Mouse (Mus musculus) brown adipose tissue, adult 24 weeks (tissue): ENCODE data around the gene Peli2. TPM values are rescaled to one million over a fixed set of nuclear protein-coding genes. Genes with fewer than 3 reads are reported as not detected.

Source experiments
- H3K27ac ChIP-seq: fragments of 200-500 bp; replicated peaks from 2 replicates; pipeline ENCODE4 v1.5.1; 2012; ENCODE audit warnings: low read depth, mild to moderate bottlenecking, low read length
- H3K4me1 ChIP-seq: fragments of 200-500 bp; 2 replicates; pipeline ENCODE4 v1.6.1; 2012; ENCODE audit warnings: low read length, mixed read lengths; ENCODE audit not compliant: control insufficient read depth, insufficient read depth, insufficient read length
- H3K4me3 ChIP-seq: fragments of 200-500 bp; 2 replicates; pipeline ENCODE4 v1.5.1; 2012; ENCODE audit warnings: low read depth, mild to moderate bottlenecking, low read length, moderate library complexity; ENCODE audit not compliant: insufficient read depth
- polyA plus RNA-seq: library from polyadenylated mRNA; stranded (reverse); fragments of >200 nt; gene quantifications from 2 replicates; pipeline ENCODE4 v1.2.4, GENCODE M21; 2012; ENCODE audit not compliant: missing spikeins, insufficient read depth, insufficient read length

Gene Peli2
- polyA plus RNA-seq, 1 experiment, result 23.7 TPM

DNA sequence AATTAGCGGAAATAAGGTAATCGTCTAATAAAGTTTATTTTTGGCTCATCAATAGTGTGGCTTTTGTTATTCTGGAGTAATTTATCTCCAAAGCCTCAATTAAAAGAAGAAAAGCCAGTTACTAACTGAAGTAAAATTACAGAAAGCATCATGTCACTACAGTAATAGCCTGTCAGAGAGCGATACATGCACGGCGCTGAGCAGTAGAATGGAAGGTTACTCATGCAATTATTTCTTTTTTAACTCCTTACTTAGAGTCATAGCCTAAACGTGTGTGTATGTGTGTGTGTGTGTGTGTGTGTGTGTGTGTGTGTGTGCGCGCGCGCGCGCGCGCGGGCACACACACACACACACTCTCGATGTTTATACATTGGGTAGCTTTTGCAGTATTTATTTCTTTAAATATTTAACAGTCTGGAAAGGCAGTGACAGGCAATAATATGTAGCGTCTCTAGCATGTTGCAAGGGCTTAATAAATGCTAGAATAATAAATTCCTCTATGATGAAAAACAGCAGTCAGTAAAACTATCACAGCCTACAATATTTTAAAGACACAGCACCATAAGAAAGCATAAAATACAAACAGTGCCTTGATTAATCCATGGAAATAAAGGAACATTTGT, 864 bp upstream of the Peli2 start:
- Histone ChIP-seq H3K27ac (no peak overlapping the region), H3K4me1 (no peaks in the 10 kb centered on the region), H3K4me3 (peak overlapping the region; percentile 36)

DNA sequence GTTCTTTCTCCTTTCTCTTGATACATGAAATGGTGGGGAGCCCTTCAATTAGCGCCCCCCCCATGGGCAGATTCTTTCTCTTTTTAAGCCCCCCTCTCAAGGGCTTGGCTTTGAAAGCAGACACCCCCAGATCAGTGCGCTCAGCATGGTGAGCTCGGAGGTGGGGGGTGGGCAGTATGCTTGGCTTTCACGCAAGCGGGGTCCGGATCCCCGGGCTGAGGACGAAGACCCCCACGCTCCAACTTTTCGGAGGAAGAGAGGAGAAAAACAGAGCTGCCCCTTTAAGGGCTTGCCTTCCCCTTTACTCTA, 226 bp upstream of the Peli2 start:
- peak overlapping the region; percentile 100 for H3K4me3 ChIP-seq
- no peaks in the 10 kb centered on the region for H3K4me1 ChIP-seq
- 0 out of 2 replicates have a peak overlapping the region, but pooled peaks have one; percentile 41 for H3K27ac ChIP-seq

DNA sequence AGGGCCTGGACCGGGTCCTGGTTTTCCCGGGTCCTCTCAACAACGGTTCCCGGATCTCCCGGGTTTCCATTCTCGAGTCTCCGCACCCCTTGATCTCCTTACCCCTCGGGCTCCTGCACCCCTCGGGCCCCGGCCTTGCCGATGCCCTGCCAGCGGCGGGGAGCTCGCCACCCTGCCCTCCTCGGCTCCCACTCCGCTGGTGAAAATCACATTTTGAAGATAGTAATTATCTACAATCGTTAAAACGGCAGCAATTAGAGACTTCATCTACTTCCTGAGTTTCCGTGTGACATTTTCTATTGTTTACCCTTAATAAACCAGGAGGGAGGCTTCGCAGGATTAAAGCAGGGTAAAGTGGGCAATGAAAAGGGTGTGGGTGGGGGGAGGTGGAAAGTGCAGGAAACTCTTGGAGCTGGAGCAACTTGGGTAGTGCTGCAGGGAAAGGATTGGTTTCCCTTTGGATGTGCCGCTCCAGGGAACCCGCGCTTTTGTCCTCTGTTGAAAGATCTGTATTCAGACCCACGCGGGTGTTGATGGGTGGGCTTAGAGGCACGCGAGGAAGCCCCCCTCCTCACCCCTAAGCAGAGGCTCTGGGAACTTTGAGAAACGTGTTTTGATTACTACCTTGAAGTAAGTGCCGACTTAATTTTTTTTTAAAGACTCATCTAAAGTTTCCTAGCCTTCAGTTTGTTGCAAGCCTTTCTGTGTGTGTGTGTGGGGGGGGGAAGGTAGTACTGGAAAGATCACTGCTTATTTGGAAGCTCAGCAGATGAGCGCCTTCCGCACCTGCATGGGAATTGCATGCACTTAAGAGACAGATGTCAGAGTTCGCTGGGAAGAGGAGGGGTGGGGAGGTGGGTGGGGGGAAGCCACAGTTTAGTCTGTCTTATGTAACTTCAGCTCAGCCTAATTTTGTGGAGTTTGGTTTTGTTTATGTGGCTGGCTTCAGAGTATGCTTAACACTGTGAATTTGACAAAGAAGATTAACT, 1.2 kb downstream of the Peli2 start:
- H3K4me3 ChIP-seq, result peak overlapping the region; percentile 100
- H3K4me1 ChIP-seq, result peaks cover 2% of the 10 kb centered on the region; the same call in 1 of the 2 replicates
- peak overlapping the region; percentile 77 for H3K27ac ChIP-seq

DNA sequence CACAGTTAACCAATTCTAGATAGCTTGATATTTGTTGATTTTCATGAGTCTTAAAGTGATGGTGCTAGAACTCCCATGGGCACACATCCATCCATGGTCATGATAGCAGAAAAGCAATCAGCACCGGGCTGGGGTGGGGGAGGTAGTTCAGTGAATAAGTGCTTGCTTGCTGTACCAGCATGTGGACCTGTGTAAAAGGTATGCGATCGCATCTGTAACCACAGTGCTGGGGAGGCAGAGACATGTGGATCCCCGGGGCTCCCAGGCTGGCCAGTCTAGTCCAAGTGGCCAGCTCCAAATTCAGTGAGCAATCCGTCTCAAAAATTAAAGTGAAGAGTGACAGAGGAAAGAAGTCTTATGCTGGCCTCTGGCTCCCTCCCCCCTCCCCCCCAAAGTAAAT, 3.4 kb downstream of the Peli2 start:
- peaks cover 9% of the 10 kb centered on the region; the same call in 1 of the 2 replicates for H3K4me1 ChIP-seq
- H3K27ac ChIP-seq, result no peak overlapping the region

DNA sequence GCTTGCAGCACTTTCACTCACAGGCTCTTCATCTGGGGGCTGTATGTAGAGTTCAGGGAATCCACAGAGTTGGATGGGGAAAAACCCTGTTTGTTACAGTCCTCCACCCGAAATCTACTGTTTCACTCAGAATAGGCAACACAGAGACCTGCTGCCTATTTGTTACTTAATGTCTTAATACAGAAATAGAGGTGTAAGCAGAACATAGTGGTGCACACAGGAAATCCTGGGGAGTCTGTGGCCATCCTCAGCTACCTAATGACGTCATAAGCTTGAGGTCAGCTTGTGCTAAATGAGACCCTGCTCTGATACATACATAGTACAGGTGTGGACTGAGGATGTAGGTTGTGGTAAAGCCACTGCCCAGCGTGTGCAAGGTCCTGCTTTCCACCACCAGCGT, 4.2 kb downstream of the Peli2 start:
- H3K4me1 ChIP-seq, result peaks cover 15% of the 10 kb centered on the region
- no peak overlapping the region for H3K4me3 ChIP-seq
- H3K27ac ChIP-seq, result no peak overlapping the region

More for the DNA sequence above, 3.4 kb downstream of the Peli2 start:
- no peak overlapping the region for H3K4me3 ChIP-seq

DNA sequence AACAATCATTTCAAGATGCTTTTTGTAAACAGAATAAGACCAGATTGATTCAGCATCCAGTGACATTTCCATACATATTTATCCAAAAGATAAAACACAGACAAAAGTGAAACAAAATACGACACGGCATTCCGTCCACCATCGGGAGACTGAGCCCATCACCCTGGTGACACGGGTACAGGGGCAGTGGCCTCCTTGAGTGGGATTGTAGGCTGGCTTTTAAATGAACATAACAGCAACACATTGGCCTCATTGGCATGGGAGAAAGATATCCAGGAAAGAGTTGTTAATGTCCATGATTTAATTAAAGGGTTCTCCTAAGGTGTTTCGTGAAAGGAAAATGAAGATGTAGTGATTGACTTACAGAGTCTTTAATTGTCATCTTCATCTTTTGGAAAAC, 5.3 kb downstream of the Peli2 start:
- Histone ChIP-seq H3K4me1 (peaks cover 23% of the 10 kb centered on the region), H3K27ac (no peak overlapping the region), H3K4me3 (no peak overlapping the region)

DNA sequence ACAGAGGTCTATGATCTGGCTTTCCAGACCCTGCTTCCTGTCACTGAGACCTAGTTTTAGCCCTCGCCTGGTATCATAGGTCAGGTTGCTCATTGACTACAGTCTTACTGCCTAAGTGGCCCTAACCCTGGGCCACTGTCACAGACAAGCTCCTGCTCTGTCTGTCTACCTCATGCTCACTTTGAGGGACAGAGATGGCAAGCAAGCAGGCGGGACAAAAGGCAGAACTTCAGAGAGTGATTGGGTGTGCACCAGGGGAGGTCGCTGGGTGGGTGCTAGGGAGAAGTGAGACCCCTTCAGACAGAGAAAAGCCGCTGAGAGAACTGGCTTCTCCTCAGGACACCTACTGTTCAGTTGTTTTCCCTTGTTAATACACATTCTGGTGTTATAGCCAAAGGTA, 6.3 kb downstream of the Peli2 start:
- no peak overlapping the region for H3K4me3 ChIP-seq
- no peak overlapping the region for H3K27ac ChIP-seq
- H3K4me1 ChIP-seq, result peaks cover 28% of the 10 kb centered on the region

DNA sequence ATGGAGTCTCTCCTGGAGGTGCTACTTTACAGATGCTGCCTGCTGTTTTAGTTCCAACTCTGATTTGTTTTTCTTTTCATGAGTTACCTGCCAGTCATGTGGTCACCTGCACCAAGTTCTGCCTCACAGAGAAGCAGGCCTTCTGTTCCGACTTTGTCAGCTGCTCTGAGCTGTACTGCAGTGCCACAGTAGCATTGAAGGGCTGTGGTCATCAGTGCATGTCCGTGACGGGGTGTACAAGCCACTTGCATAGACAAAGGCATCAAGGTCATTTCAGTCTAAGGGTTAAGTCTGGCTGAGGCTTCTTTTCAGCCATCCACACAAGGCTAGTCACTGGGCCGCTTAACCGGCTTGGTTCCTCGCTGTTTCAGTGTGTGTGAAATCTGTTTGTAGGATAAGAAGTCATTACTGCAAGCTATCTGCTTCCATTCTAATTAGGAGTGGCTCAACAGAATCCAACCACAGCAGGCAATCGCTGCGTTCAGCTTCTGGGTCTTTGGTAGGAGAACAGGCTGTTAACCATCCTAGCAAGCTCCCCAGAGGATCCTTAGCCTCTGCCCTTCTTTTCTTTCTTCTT, 7.1 kb downstream of the Peli2 start:
- Histone ChIP-seq H3K4me3 (no peak overlapping the region), H3K4me1 (peaks cover 34% of the 10 kb centered on the region), H3K27ac (no peak overlapping the region)

DNA sequence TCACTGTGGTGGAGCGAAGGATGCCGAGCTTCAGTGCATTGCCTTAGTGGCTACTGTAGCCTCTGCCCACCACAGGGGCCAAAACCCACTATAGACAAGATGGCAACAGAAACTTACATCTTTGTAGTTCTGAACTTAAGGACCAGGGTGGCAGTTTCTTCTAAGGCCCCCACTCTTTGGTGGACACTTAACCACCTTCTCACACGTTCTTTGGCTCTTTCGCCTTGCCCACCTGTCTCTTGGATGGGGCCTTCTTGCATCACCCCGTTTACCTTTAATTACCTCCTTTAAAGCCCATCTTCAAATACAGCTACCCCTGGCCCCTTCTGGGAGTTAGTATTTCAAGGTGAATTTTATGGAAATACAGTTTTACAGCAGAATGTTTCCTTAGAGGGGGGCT, 8.1 kb downstream of the Peli2 start:
- Histone ChIP-seq H3K4me1 (peaks cover 40% of the 10 kb centered on the region), H3K27ac (no peak overlapping the region), H3K4me3 (no peak overlapping the region)

DNA sequence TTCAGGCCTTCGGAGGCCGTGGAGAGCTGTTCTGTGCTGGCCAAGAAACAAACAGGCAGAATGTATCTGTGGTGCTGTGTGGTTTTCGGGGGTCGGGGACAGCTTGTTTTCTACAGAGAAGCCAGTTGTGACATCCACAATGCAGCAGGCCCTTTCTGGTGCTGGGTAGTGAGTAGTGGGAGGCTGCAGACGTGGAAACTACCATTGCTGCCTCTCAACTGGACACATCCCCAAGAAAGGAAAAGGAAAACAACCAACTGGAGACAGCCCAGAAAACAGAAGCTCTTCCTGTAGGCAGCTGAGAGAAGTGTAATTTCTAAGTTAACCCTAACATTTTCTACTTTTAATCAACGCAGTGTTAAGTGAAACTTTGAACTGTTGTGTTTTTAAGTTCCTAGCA, 9.4 kb downstream of the Peli2 start:
- H3K4me3 ChIP-seq, result no peak overlapping the region
- peaks cover 47% of the 10 kb centered on the region for H3K4me1 ChIP-seq
- 0 out of 2 replicates have a peak overlapping the region, but pooled peaks have one; percentile 3 for H3K27ac ChIP-seq

DNA sequence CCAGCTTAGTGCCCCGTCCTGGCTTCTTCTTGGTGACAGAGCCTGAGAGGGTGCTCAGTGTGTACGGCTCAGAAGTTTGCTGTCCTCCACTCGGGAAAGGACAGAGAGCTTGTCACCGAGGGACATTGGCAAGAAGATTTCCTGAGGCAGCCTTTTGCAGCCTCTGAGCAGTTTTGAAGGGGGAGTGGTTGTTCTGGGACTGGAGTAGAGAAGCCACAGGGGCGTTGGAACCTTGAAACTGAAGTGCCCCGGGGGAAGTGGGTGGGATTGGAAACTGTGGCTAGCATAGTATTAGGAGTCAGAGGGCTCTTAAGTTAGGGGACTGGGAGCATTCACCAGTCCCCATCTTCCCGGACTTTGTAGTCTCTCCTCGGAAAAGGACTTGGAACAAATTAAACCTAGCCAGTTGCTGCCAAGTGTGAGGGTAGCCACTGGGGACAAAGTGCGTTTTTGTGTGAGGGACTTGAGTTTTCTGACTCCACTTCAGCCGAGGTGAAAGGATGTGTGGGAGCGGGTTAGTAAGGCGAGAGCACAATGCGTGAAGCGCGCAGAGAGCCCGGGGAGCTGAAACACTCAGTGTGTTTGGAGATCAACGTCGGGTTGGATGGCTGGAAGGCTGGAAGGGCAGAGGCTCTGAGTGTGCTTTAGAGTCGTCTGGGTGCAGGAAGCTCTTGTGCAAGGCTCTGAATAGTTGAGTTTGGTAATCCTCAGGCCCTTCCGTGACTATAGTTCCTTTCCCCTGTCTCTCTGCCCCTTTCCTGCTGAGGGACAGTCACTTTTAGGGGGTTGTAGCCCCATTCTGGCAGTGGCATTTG, 10.3 kb downstream of the Peli2 start:
- Histone ChIP-seq H3K4me1 (peaks cover 56% of the 10 kb centered on the region), H3K27ac (peak overlapping the region; percentile 73), H3K4me3 (peak overlapping the region; percentile 21; the same call in 1 of the 2 replicates)

DNA sequence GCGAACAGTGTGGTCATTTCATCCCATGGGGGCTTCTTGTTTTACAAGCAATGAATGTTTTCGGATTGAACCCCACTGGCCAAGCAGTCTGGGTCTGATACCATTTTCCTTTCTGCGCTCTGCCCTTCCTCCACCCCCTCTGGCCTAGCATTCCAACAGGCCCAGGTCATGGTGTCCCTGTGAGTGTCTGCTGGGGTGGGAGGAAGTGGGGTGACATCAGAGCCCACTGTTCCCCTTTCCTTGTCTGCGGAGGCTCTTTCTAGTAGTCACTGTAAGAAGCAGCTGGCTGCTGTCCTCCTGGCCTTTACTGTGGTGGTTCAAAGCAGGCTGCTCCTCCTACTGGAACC, 10.9 kb downstream of the Peli2 start:
- Histone ChIP-seq H3K4me3 (0 out of 2 replicates have a peak overlapping the region, but pooled peaks have one; percentile 21), H3K4me1 (peaks cover 58% of the 10 kb centered on the region), H3K27ac (peak overlapping the region; percentile 73)

DNA sequence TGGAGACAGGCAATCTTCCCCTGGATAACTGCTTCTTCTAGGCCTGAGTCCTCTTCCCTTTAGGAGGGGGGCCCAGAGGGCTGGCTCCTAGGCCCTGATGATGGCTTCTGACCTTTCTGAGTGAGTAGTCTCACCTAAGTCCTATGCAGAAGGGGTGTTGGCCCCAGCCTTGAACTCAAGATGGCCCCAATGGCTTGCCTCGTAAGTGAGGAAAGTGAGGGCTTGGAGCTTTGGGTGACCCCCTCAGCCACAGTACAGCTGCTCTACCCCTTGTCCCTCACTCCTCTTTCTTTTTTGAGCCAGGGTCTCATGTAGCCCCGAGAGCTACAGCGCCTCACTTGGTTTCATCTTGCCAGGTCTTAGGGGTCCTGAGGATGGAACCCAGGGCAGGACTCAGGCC, 11.6 kb downstream of the Peli2 start:
- peak overlapping the region; percentile 73 for H3K27ac ChIP-seq
- H3K4me1 ChIP-seq, result peaks cover 56% of the 10 kb centered on the region
- no peak overlapping the region for H3K4me3 ChIP-seq

DNA sequence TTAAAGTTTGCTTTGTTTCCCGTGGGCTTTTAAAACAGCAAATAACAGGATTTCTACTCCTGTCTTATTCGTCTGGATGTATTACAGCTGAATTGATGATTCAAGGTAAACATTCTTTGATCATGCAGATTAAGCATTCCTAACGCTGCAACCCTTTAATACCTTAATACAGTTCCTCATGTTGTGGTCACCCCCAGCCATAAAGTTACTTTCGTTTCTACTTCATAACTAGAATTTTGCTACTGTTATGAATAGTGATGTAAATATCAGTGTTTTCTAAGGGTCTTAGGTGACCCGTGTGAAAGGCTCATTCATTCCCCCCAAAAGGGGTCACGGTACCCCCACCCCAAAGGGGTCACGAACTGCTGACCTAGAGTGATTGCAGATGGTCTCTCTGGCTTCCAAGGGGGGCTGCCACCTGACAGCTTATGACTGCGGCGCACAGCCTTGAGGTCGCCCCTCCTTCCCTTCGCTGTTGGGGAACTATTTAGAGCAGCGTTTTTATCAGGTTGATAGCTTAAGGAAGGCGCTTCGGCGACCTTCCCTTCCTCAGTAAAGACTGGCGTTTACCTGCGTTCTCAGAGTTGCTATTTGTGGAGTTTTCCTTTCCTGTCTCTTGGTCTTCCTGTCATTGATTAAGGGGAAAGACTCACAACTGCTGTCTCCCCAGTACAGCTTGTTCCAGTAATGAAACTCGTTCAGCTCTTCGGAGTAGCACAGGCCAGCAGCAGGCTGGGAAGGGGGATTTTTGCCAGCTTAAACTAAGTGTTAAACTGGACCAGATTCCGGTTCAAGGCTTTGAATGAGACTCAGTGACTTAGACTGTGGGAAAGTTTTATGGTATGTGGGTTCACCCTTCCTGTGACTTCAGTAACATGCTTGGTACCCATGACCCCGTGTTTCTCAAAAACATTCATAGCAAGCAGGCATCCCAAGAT, 12.5 kb downstream of the Peli2 start:
- H3K27ac ChIP-seq, result peak overlapping the region; percentile 85
- peaks cover 58% of the 10 kb centered on the region for H3K4me1 ChIP-seq
- peak overlapping the region; percentile 30 for H3K4me3 ChIP-seq
